Mouse (Mus musculus) inflammation-experienced regulatory T-cells, adult 6 months (primary cell): ENCODE results near the gene Scn3a. TPM values are rescaled to one million over a fixed set of nuclear protein-coding genes. Genes with fewer than 3 reads are reported as not detected.

Experiments
- ATAC-seq: one replicate; pipeline ENCODE4 v1.8.0; 2017
- polyA plus RNA-seq, 3 experiments: library from polyadenylated mRNA; unstranded; fragments of 100-300 nt; shearing (Covaris generic); gene quantifications; one replicate each; pipeline ENCODE4 v1.2.1; 2017

Scn3a gene
- polyA plus RNA-seq, result not detected

DNA sequence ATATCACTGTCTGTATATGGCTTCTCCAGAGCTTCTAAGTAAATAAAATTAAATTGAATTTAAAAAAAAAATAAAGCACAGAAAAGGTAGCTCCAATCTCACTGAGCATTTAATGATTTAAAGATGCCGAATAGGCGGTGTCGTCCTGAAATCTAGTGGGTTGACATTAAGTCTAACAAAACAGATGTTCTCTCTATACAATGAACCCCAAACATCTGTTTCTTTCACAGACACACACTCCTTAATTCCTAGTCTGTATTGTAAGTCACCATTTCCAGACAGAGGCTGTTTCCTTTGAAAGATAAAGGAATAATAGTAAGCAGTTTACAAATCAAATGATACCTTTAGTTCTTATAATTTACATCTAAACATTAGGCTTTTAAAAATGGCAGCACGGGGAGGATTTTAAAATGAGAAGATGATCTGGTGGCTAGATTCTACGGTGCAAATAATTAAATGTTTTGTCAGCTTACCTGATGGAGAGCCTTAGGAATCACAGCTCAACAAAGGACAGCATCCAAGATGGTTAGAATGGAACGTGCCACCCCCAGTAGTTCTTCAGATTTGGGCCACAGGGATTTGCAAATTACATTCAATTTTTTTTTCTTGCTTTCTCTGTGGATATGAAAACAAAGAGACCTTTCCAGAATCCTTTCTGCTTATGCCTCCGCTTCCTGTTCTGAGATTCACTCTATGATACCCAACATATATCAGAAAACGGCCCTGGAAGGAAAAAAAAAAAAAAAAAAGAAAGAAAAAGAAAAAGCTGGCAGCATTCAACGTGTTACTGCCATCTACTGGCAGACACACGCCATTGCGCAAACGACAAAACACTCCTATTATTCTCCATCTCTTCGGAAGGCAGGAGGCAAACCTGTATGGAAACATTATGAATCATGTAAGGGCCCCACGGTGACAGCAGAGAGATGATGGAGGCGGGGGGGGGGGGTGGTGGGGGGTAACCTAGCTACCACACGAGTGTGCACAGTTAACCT lies at the start of gene Scn3a:
Scn3a (minus strand) TSS at position 835 of the 995 bp plus-strand sequence.
- ATAC-seq, result peak; percentile 65

GRCm38 (mm10) chr2:65611887-65612286 lies 44.5 kb upstream of the Scn3a start:
- no peak for ATAC-seq

DNA sequence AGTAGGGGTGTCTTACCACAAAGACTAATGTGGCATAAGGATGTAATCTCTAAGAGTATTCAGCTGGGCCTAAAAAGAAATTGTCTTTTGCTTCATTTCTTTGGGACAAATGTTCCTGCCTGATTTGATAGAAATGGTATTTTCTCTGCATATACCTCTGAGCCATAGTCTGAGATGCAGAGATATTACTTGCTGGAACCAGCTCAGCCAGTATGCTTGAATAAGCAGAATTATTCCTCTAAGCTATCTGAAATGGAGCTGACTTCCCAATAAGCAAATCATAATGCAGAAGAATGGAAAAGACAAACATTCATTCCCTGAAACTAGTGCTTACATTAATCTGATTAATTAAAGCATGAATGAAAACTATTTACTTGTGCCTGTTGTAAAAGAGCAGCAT lies 40.4 kb upstream of the Scn3a start:
- no peak for ATAC-seq

DNA sequence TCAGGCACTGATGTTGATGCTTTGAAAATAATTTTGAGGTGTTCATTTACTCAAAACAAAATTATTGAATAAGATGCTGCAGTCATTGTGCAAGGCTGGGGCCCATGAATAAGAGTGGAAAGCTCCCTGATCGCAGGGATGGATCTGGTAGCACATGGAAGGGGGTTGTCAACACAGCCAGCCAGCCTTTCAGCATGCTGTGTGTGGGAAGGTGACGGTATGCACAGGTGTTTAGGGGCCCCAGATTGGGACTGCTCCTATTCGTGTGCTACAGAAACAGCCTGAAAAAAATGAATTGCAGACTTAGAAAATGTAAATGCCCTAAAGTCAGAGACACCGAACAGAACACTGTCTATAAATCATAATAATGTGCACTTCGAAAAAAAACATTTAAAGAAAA lies 20.3 kb upstream of the Scn3a start:
- no peak for ATAC-seq

GRCm38 (mm10) chr2:65567925-65568324 lies 498 bp upstream of the Scn3a start:
- ATAC-seq, result no peak

DNA sequence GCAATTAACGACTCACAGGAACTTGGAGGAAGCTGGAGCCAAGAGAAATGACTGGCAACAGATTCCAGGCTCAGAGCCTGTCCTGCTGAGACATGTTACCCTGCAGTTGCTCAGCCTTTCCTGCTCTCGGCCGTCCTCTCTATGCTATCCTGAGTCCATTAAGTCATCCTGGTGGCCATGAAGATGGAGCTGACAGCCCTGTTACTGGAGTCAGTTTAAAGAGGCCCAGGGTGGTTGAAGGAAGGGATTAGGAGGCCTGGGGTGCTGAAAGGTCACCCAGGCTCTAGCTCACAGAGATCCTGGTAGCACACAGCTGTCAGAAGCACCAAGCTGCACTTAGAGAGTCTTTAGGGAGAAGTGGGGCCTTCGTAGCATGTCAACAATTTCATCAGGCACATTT lies 3.5 kb downstream of the Scn3a start:
- ATAC-seq, result no peak

- ATAC-seq, result no peak
Measured at GRCm38 (mm10) chr2:65557719-65558118, 9.7 kb downstream of the Scn3a start.

DNA sequence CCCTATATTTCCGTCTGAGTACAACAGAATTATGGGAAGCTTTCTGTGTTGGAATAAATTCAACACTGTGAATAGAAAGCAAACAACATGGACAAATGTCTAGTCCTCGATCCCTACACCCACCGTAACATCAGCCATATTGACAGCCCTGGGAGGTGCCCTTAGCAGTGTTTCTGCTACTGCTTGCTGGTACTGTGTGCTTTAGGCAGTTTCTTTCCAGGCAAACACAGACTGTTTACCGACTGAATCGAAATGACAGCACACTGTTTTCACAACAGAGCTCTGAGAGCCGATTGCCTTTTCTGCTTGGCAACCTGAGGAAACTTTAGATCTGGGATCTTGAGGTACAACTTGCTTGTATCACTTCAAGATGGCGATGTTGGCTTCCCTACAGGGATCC lies 12.8 kb downstream of the Scn3a start:
- no peak for ATAC-seq

GRCm38 (mm10) chr2:65553473-65553872 lies 14.0 kb downstream of the Scn3a start:
- ATAC-seq, result no peak

DNA sequence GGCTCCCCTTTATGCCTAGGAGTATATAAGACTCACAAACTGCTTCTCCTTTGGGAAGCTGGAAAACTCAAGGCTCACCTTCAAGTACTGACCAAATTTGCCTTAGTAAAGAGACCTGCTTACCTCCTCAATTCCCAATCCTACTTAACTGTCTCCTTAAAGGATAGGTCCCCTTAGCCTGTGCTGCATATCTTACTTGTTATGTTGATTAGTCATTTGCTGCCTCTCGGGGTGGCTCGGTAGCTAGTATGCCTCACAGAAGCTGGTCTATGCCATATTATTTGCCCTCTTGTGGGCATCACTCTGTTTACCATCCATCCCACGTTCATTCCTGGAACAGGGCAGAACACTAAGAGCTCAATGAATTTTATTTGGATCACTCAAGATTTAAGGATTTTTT lies 14.7 kb downstream of the Scn3a start:
- ATAC-seq, result no peak

DNA sequence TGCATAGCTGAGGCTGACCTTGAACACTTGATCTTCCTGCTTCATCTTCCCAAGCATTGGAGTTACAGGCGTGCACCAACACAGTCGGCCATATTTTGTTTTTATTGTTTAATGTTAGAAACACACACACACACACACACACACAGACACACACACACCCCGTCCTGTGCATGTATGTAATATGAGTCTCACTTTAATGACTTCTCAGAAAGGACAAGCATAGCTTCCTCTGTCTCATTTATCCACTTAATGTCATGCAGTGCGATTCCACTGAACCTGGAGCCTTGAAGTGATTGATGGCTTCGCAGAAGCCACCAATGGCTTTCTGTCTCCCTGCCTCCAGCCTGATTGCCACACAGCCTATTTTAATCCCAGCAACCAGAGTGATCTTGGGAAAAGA lies 15.2 kb downstream of the Scn3a start:
- ATAC-seq, result no peak

DNA sequence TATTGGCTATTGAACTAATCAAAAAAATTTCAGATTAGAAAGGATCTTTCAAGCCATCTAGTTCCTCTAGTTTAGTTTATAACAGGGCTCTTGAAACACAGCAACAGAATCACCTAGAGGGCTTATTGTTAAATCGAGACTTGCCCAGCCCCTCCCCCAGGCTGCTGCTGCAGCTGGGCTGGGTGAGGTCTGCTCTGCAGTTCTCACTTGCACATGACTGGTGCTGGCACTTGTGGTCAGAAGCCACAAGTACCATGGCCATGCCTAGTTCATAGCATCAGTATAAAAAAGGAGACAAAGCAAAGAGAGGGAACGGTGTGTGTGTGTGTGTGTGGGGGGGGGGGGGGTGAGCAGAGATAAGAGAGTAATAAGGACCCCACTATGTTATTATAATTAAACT lies 15.7 kb downstream of the Scn3a start:
- no peak for ATAC-seq

- ATAC-seq, result no peak
Measured at GRCm38 (mm10) chr2:65550564-65550963, 16.9 kb downstream of the Scn3a start.

- no peak for ATAC-seq
Measured at GRCm38 (mm10) chr2:65548665-65549064, 18.8 kb downstream of the Scn3a start.

- ATAC-seq, result no peak
Measured at GRCm38 (mm10) chr2:65547341-65547740, 20.1 kb downstream of the Scn3a start.

- ATAC-seq, result no peak
Measured at GRCm38 (mm10) chr2:65542906-65543592, 24.4 kb downstream of the Scn3a start.

DNA sequence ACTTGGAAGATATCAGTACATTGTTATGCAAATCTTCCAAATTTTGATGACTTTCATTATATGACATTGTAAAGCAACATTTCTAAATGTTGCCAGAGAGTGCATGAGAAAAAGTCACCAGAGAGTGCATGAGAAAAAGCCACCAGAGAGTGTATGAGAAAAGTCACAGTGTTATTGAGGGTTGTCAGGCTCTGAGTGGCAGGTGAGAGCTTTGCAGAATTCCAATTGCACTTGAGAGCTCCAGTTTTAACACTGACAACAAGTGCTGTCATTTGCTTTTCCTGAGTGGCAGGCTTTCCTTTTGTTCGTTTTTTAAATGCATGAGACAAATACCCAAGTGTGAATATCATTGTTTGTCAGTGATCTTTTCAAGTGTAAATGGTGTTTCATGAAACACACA lies 25.6 kb downstream of the Scn3a start:
- ATAC-seq, result no peak

GRCm38 (mm10) chr2:65538436-65538835 lies 29.0 kb downstream of the Scn3a start:
- no peak for ATAC-seq

GRCm38 (mm10) chr2:65532127-65532854 lies 35.1 kb downstream of the Scn3a start:
- ATAC-seq, result no peak

DNA sequence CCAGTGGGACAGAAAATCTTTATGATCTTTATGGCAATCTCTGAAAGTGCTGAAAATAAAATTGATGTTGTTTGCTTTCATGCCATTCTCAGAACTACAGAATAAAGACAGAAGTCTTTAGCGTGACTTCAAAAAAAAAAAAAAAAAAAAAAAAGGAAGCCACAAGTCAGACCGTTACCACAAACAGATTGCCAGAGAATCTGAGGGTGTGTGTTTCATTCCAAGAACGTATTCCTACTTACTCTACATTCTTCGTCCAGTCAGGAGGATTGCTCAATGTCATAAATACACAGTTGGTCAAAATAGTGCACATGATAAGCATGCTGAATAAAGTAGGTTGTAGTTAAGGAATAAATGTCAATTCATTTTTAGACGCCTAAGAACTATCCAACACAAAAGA lies 38.3 kb downstream of the Scn3a start:
- no peak for ATAC-seq

- ATAC-seq, result no peak
Measured at GRCm38 (mm10) chr2:65516703-65517102, 50.7 kb downstream of the Scn3a start.

DNA sequence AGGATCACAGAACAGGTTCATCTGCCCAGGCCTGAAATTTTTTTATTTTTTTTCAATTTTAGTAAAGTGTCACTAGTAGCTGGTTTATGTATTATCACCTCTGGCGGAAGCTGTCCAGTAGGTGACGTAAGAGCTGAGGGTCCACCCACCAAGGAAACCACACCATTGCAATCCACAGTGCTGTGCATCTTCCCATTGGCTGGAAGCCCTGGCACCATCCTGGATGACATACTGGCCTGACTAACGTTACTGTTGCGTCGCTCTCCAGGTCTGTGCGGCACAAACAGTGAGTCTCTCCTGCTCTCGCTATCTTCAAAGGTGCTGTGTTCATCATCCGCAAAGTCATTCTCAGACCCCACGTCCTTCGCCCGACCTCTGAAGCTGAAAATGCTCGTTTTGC lies 59.2 kb downstream of the Scn3a start:
- ATAC-seq, result no peak

- ATAC-seq, result no peak
Measured at GRCm38 (mm10) chr2:65490450-65490849, 77.0 kb downstream of the Scn3a start.
